Mouse (Mus musculus) spleen, adult 2 months (tissue): ENCODE measurements around the gene Rpp21.

Experiments used
- CTCF ChIP-seq: fragments of 200-500 bp; IDR thresholded peaks from 2 replicates; pipeline ENCODE4 v1.5.1; 2011; ENCODE audit warnings: mild to moderate bottlenecking, inconsistent platforms; ENCODE audit not compliant: insufficient read depth, insufficient read length, insufficient replicate concordance; ENCODE audit errors: extremely low read depth
- POLR2A ChIP-seq: fragments of 200-500 bp; IDR thresholded peaks from 2 replicates; pipeline ENCODE4 v1.6.1; 2011; ENCODE audit warnings: low read depth, low read length, inconsistent platforms

- TF ChIP-seq POLR2A (no peak), CTCF (no peak)
These were observed 39.2 kb downstream of the Rpp21 start for GRCm38 (mm10) chr17:36218594-36219155.
